Mouse (Mus musculus) spleen, postnatal 10 days (tissue): Measurements from ENCODE around the gene Akt1s1.

ENCODE experiments used
- DNase-seq, 2 experiments: peaks; one replicate each; pipeline ENCODE4 v3.0.0; 2021 to 2022; ENCODE audit warnings: low spot score in 2 of 2

Akt1s1 gene

DNA sequence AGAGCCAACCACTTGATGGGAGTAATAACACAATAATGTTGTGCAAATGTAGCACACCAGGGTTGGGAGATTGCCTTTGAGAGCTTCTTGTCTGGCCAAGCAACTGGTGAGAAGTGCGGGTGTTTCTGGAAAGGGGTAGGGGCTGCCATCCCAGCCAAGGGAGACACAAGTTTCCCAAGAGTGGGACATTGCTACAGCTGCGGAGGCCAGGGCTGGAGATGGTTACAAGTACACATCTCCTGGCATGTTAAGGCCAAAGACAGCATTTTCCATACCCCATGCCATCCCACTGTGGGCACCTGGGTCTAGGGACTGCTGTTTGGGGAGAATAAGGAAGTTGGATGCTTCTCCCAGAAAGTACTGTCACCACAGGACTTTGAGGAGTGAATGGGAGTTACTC, 4.3 kb downstream of the Akt1s1 start:
- no peak for DNase-seq

DNA sequence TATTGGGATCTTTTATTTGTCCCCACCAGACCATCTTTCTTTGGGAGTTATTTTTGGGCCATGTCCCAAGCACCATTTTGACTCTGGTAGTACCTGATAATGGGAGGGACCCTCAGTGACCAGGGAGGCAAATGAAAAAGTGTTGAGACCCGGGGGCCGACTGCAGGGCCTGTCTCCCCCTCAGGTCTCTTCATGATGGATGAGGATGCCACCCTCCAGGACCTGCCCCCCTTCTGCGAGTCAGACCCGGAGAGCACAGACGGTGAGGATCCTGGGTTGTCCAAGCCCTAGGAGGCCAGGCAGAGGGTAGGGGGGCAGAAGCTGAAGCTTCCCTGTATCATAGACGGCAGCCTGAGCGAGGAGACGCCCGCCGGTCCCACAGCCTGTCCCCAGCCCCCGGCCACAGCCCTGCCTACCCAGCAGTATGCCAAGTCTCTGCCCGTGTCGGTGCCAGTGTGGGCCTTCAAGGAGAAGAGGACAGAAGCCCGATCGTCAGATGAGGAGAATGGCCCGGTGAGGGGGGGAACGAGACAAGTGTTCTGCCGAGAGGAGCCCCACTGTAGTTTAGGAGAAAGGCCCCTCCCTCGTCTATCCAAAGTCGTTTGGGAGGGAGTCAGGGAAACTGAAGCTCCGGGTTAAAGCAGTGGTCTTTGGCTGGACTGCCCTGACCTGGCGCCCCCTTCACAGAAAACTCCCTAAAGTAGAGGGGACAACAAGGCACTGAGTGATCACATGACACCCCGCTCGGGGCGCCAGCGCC, 5.0 kb downstream of the Akt1s1 start:
- DNase-seq: peak in 1 of 2 experiments; percentile 51

DNA sequence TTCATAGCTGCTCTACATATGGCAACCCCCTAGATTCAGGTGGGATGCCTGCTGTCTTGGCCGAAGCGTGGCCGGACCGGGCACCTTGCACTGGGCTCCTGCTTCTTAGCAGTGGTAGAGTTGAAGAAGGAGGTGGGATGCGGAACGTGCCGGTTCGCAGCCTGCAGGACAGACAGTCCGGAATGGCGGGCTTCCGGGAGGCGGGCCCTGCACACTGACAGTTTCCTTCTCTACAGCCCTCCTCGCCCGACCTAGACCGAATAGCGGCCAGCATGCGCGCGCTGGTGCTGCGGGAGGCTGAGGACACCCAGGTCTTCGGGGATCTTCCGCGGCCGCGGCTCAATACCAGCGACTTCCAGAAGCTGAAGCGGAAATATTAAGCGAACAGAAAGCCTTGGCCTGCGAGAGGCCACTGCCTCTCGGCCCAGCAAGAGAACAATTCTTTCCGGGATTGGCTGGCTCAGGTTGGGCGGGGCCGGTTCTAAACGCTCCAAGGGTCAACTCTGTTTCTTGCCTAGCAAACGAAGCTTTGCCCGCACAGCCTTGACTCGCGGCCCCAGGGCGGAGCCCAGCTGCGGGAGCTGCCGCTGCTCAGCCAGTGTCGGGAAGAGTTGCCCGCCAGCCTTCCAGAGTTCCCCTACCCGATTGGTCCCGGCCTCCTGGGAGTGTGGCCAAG, 5.7 kb downstream of the Akt1s1 start:
- DNase-seq: peak; percentile 87 to 89

DNA sequence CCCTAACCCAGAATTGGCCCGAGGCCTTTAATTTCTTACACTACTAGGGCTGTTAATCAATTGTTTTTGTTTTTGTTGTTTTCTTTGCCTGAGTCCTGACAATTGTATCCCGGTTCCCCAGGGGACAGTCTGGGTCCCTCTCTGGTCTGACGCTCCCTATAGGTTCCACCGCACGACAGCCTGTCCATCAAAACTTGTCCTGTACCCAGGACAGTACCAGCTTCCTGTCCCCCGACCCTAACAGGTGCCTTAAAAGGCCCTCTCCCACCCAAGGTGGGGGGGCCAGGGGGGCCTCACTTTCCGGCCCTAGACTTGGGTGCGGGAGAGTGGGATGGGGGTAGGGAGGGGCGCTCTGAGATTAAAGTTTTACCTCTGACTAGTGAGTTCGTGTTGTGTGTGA, 6.2 kb downstream of the Akt1s1 start:
- no peak for DNase-seq

DNA sequence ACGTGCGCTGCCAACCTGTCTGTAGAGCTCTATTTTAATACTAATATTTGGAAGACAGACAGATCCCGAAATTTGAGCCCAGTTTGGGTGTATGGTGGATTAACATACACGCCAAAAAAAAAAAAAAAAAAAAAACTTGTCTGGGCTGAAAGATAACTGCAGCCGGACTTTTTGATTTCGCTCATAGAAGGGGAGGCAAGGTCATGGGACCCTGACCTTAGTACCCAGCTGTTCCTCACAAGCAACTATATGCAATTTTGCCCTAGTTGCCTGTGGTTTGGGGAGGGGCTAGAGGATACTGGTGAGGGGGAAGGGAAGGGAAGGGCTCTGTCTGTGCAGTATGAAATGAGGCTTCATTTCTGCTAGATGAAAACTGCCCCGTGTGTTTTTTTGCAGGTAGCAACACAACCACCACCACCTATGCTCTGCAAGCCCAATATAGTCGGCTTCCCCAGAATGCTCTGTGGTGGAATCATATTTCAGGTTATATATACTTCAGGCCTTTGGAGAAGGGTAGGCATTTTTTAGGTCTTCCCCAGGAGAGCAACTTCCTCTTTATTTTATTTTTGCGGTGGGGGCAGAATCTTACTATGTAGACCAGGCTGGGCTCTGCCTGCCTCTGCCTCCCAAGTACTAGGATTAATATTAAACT, 7.6 kb downstream of the Akt1s1 start:
- peak in 1 of 2 experiments; percentile 42 for DNase-seq

DNA sequence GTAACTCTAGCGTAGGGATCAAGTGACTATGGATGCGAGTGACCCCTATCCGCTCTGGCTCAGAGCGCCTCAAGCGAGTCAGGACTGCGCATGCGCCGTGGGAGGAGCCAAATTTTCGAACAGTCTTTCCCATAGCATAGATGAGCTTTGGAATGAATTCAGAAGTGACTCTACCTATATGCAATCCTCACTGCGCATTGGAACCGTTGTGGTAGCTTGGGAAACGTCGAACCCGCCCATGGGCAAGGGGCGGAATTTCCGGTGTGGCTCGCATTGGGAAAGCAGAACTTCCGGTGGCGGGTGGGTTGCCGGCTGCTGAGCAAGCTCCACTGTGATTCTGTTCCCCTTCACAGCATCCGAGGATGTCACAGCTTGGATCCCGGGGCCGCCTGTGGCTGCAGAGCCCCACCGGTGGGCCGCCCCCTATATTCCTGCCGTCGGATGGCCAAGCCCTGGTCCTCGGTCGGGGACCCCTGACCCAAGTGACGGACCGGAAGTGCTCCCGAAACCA, 8.3 kb downstream of the Akt1s1 start, which contains the start of gene Pnkp:
TSS of gene Pnkp (plus strand) at position 98 of the 511 bp plus-strand sequence.
- peak; percentile 86 to 91 for DNase-seq

DNA sequence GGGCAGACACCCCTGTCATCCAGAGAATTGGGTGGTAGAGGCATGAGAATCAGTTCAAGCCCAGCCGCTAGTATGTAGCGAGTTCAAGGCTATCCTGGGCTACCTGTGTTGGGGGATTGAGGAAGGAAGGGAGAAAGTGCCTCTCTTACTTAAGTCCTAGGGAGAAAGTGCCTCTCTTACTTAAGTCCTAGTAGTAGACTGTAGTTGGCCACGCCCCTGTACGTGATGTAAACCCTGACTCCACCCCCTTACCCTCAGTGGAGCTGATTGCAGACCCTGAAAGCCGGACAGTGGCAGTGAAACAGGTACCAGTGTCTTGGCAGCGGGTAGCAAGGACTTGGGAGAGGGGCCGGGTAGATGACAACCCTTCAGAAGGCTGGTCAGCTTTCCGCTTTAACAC, 9.1 kb downstream of the Akt1s1 start:
- DNase-seq: peak; percentile 65 to 82

DNA sequence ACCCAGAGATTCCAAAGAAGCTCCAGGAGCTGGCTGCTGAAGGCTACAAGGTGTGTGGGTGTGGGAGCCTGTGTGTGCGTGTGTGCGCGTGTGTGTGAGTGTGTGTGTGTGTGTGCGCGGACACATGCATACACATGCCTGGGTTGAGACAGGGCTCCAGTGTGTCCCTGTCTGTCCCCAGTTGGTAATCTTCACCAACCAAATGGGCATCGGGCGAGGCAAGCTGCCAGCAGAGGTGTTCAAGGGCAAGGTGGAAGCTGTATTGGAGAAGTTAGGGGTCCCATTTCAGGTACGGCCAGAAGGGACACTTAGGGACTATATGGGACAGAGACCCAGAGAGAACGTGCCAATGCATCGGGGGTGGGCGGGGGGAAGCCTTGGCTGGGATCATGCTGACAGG, 11.1 kb downstream of the Akt1s1 start:
- no peak for DNase-seq

DNA sequence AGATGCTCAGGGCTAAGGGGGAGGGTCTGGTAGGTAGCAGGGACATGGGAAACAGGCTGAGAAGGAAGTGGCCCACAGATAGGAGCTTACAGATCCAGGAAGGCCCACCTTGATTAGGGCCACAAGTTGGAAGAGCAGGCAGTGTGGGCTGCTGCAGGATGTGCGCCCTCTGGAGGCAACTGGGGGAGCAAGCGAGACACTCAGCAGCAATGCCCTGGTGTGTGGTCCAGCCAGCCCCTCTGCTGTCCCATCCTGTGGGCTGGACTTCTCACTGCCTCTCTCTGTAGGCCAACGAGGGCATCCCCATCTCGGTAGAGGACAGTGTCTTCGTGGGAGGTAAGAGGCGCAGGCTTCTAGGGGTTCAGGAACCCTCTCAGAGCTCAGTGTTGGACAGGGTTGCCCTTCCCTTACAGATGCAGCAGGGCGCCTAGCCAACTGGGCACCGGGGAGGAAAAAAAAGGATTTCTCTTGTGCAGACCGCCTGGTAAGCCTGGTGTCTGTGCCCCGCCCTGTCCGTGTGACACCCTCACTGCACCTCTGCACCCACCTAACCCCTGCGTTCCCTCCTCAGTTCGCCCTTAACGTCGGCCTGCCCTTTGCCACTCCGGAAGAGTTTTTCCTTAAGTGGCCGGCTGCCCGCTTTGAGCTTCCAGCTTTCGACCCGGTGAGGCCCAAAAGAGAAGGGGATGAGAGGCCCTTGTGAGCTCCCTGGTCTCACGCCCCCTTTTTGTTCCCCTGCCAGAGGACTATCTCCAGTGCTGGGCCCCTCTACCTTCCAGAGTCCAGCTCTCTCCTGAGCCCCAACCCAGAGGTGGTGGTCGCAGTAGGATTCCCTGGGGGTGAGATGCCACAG, 12.0 kb downstream of the Akt1s1 start:
- DNase-seq: peak; percentile 66 to 87

DNA sequence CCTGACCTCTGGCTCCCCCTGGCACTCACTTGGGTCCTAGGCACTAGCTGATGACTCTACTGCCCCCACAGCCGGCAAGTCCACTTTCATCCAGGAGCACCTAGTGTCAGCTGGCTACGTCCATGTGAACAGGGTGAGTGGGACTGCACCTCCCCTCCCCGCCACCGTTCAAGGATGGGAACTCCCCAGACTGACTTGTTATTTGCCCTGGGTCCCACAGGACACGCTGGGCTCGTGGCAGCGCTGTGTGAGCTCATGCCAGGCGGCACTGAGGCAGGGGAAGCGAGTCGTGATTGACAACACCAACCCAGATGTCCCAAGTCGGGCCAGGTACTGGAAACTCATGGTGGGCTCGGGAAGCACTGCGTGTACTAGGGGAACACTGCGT, 12.6 kb downstream of the Akt1s1 start:
- no peak for DNase-seq

DNA sequence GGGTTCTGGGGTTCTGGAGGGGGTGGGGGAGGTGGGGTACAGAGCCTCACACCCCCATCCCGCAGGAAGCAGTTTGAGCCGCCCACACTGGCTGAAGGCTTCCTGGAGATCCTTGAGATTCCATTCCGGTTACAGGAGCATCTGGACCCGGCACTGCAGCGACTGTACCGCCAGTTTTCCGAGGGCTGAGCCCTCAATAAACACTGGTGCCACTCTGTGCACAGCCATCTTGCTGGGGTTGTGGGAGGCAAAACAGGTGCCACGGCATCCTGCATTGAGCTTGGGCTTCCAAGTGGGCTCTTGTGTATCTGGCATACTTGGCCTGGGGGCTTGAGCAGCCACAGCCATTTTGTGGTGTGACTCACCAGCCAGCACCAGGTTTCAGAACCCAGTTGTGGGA, 13.6 kb downstream of the Akt1s1 start:
- DNase-seq: no peak

DNA sequence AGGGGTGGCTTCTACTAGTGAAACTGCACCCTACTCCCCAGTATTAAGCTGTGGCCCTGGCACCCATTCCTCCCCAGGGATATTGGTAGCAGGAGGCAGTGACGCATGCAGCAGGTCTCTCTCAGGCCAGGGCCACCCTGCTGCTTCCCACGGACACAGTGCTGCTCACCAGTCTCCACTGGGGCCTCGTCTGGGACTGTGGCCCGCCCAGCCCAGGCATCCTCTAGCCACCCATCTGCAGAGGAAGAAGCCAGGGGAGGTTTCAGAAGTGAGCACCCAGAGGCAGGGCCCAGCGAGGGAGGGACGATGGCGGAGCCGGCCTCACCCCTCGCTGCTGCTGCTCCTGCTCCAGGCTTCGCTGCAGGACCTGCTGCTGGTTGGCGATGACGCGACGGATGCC, 14.4 kb downstream of the Akt1s1 start:
- DNase-seq: no peak

DNA sequence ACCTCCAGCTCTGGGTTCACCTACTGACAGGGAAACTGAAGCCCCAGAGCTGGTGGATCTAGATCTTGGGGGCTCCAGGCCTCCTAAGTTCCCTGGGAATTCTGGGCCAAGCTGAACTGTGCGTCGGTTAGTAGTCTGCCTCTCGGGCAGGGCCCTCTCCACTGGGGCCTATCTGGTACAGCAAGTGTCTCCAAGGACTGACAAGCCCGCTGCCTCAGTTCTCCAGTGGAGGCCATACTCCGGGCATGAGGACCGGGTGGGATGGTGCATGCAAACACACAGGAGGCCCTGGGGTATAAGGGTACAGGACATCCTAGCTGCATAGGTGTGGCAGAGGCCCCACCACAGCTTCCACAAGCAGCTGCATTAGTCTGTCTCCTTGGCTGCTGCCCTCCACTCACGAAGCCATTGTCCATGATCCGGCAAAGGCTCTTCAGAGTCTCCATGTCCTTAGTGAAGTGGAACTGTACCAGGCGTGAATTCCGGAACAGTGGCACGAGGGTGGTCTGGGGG, 15.2 kb downstream of the Akt1s1 start:
- no peak for DNase-seq

DNA sequence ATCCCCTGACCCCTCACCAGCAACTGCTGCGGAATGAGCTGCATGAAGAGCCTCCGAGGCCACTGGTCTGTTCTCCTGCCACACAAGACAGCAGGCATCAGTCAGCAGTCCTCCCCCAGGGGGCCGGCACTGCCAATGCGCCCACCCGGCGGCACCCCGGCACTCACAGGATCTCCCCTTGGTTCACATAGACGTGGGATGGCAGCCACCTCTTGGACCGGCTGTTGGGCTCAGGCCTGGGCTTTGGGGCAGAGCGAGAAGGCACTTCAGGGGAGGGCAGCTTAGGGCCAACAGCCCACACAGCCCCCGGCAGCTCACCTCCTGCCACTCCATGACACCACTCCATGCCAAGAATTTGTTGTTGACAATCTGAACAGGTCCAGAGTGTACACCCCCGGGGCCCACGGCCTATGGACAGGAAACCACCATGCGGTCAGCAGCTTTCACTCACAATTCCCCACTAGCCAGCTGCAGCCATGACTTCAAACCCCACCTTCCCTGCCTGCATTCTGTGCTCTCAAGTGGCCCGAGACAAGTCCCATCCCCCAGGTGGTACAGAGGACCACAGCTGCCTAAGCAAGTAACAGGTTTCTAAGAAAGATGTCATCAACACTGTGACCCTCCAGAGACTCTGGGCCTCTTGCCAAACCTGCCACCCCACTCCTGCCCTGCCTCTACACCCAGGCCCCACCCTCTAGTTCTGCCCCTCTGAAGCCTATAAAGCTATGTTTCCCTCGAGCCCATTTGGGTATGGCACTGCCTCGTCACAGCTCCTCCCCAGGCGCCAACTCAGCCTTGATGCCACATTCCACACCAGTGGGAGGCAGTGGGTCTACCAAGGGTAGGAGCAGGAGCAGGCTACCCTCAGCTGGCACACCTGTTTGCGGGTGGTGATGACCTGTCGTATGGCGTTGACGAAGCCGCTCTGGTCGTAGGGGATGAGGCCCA, 16.1 kb downstream of the Akt1s1 start:
- peak in 1 of 2 experiments; percentile 46 for DNase-seq

DNA sequence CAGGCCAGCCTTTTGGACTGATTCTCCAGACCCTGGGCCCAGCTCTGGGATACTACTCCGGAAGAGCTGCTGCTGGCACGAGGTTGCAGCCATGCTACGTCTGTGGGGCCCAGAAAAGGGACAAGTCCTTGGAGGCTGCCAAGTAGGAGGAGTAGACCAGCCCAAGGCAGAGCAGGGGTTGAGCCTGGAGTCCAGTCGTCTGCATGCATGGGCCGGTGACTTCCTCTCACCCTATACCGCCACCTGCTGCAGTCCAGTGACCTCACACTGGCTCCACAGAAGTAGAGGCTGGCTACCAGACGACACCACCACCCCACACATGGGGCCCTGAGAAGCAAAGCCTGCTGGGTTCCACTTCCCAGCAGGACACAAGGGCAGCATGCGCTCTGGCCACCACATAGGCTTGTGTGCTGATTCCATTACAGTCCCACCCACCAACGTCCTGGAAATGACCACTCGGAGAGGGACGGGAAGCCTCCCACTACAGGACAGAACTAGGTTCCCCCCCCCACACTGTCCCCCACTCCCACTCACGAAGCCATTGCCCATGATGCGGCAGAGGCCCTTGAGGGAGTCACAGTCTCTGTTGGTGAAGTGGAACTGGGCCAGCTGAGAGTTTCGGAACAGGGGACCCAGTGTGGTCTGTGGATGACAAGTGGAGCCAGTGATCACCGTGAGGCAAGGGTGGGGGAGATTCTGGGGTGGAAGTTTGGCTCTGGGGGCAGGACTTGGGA, 17.7 kb downstream of the Akt1s1 start:
- peak in 1 of 2 experiments; percentile 66 for DNase-seq

DNA sequence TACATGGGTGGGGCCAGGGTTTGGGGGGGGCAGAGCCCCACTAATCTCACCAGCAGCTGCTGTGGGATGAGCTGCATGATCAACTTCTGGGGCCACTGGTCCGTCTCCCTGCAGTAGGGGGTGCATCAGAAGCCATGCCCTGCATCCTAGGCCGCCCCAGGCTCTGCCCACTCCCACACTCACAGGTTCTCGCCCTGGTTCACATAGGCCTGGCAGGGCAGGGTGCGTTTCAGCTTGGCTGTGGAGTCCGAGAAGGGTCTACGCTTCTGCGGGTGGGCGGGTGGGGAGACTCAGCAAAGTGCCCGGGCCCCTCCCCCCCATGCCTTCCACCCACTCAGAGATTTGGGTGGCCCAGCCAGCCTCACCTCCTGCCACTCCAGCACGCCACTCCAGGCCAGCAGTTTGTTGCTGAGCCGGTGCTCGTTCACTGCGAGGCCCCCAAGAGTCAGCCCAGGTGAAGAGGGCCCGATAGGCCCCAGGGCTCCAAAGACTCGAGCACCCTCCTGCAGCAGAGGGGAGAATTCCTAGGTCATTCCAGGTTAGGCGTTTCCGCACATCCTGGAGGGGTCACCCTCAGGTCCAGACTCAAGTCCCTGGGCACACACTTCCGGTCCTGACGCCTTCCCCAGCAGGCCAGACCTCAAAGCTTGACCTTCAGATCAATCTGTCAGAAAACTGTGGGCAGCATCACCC, 18.4 kb downstream of the Akt1s1 start:
- DNase-seq: no peak

DNA sequence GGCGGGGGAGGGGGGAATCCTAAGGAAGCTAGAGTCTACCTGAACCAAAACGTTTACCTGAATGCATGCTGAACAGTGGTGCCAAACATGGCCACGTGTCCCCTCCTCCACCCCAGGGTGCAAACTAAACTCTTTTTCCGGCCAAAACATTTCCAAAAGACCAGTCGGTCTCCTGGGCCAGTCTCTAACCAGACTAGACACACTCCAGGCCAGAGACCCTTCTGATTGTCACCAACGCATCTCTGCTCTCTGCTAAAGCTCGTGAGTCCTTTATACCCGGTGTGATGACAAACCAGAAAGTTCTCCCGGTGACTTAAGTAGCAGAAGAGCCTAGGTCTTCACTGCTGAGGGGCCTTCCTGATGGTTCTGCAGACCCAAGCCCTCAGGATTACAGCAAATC, 19.0 kb downstream of the Akt1s1 start:
- no peak for DNase-seq

DNA sequence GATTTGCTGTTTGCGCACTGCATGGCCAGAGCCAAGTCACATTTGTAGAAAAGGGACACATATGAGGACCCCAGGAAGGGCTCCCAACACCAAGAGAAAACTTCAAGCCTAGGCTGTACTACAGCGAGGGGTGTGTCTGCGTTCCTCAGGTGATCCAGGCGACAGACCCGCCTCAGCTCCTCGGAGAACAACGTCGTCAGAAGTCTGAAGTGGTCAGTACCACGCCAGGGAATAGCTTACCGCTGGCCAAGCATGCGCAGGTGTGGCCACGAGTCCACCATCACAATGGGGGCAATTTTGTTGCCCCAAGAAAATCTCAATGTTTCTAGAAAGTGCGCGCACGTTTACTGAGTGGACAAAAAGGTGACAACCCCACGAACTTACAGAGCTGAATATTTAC, 19.7 kb downstream of the Akt1s1 start:
- DNase-seq: no peak
